Mouse (Mus musculus): ENCODE data around the gene Rgs12.

The Rgs12 gene

DNA sequence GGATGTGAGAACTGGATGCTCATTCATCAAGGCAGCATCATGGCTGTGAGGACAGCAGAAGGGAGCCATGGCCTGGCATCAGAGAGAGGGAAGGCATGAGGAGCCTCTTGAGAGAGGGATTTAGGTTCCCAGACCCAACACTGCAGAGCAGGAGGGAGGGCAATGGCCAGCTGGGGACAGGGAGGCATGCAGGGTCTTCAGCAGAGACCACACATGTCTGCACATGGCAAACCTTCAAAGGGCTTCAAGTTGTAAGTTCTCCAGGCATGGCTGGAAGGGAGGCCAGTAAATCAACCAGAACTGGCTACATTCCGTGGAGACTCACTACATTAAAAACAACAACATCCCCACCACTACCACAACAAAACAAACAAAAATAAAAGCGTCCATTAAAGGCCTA is 18.2 kb upstream of the Rgs12 start:
- no peak for DNase-seq (ENCODE audit: extremely low read depth, low read depth)

GRCm38 (mm10) chr5:34931516-34932457 is 17.5 kb upstream of the Rgs12 start:
- DNase-seq (ENCODE audit: extremely low read depth, low read depth) = no peak

- DNase-seq (ENCODE audit: extremely low read depth, low read depth) = no peak
Observed at GRCm38 (mm10) chr5:34932458-34932806, 16.8 kb upstream of the Rgs12 start.

DNA sequence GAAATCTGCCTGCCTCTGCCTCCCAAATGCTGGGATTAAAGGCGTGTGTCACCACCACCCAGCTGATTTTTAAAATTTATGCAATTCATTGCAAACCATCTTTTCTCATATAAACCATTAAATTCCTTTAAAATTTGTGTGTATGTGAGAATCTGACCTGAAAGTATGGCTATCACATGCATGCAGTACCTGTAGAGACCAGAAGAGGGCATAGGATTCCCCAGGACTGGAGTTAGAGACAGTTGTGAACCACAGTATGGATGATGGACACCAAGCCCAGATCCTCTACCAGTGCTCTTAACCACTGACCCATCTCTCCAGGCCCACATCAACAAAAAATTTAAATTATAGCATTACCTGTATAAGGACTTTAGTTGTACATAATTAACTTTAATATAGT is 15.8 kb upstream of the Rgs12 start:
- no peak for DNase-seq (ENCODE audit: extremely low read depth, low read depth)

DNA sequence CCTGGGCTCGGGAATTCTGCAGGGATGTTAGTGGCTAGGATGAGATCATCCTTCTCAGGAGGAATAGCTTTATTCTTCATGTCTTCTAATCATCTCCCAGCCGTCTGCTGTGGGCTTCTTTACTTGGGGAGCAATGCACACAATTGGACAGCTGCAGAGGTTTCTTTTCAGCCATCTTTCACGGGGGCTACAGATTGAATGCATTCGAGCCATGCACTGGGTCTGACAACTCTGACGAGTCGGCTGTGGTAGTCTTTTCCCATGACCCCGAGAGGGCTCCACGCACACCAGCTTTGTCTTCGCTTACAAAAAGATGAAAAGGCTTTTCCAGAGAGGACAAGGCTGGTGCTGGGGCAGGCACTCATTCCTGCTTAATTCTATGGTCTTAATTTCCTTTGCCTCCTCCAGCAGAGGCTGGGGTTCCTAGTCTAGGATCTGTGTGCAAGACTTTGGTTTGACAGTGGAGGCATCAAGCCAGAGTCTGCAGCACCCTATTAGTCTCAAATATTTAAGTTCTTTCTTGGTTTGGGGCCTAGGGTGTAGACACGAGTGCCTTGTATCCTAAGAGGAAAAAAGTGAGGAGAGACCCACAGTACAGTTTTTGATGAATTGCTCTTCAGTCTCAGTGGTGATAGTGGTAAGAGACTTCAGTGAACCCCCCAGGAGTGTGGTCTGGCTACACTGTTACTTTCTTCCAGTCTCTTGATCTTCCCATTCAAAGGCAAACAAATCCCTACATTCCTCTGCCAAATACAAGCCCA is 7.4 kb upstream of the Rgs12 start:
- no peak for DNase-seq (ENCODE audit: extremely low read depth, low read depth)

- DNase-seq (ENCODE audit: extremely low read depth, low read depth) = peak; percentile 83
Observed at GRCm38 (mm10) chr5:34943428-34943827, 5.8 kb upstream of the Rgs12 start.

GRCm38 (mm10) chr5:34949769-34950211 is 545 bp downstream of the Rgs12 start:
- peak; percentile 63 for DNase-seq (ENCODE audit: extremely low read depth, low read depth)

GRCm38 (mm10) chr5:34950486-34951160 is 1.4 kb downstream of the Rgs12 start:
- DNase-seq (ENCODE audit: extremely low read depth, low read depth) = no peak

- no peak for DNase-seq (ENCODE audit: extremely low read depth, low read depth)
Observed at GRCm38 (mm10) chr5:34951161-34951834, 2.1 kb downstream of the Rgs12 start.

DNA sequence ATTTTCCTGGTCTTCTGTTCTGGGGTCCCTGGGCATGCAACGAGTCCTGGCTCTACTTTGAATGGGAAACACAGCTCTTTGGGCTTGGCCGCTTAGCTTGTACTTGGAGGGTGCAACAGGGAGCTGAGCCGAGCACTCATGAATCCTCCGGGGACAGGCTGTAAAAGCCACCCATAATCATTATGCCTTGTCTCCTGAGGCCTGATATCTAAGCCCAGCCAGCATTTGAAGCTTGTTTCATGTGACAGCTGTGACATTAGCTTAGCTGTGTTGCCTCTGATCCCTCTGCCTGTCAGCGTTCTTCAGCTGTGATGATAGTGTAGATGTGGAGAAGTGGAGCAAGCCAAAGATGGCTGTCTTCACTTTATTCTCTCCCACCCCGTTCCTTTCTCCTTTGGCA is 5.3 kb downstream of the Rgs12 start:
- DNase-seq (ENCODE audit: extremely low read depth, low read depth) = no peak

- DNase-seq (ENCODE audit: extremely low read depth, low read depth) = peak; percentile 85
Observed at GRCm38 (mm10) chr5:34955630-34956029, 6.4 kb downstream of the Rgs12 start.

GRCm38 (mm10) chr5:34956151-34956550 is 6.9 kb downstream of the Rgs12 start:
- DNase-seq (ENCODE audit: extremely low read depth, low read depth) = no peak

- no peak for DNase-seq (ENCODE audit: extremely low read depth, low read depth)
Observed at GRCm38 (mm10) chr5:34957015-34957414, 7.8 kb downstream of the Rgs12 start.

DNA sequence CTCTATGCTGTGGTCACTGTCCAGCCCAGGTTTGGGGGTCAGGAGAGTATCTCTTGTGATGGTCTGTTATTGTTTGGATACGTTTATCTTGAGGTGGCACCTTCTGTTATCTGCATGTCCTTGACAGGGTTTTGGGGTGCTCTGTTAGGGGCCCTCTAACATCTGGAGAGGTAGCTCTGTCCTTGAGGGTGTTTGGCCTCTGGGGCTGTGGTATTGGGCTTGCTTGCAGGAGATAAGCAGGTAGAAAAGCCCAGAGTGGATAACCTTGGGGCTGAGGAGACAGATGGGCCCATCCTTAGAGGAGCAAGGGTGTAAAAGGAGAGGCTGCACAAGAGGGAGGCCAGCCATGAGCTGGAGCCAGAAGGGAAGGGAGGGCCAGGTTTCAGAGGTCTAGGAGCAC is 10.8 kb downstream of the Rgs12 start:
- DNase-seq (ENCODE audit: extremely low read depth, low read depth) = no peak

- no peak for DNase-seq (ENCODE audit: extremely low read depth, low read depth)
Observed at GRCm38 (mm10) chr5:34965531-34965930, 16.3 kb downstream of the Rgs12 start.

DNA sequence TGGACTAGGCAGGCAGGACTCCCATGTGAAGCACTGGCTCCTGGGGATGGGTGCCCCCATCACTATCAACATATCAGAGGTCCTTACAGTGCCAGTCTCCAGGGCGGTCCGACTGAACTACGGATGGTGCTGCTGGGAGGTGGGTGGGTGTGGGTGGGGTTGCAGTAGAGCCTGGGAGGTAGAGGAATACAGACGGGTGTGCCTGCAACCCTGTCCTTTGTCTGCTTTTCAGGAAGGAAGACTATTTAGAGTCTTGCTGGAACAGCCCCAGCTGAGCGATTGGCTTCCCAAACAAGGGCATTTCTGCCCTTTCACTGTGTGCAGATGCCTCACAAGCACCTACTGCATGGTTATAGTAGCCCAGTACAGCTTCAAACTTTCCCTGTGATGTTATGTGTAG is 19.1 kb downstream of the Rgs12 start:
- DNase-seq (ENCODE audit: extremely low read depth, low read depth) = no peak

DNA sequence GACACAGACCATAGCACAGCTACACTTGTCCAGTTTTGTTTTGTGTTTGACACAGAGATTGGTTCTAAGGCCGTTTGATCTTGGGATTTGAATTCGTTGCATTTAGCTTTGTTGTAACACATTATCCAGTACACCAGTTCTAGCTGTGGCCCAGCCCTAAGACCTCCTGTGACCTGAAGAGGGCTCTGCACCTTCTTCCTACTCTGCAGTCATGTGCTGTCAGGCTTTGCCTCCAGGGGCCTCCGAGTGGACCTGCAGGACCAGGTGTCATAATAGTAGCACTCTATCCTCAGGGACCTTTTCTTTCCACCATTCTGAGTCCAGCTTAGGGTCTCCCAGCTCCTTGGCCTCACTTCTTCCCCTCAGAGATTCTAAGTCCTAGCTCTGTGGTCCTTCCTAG is 23.2 kb downstream of the Rgs12 start:
- DNase-seq (ENCODE audit: extremely low read depth, low read depth) = no peak

GRCm38 (mm10) chr5:34973560-34974317 is 24.5 kb downstream of the Rgs12 start:
- DNase-seq (ENCODE audit: extremely low read depth, low read depth) = no peak

DNA sequence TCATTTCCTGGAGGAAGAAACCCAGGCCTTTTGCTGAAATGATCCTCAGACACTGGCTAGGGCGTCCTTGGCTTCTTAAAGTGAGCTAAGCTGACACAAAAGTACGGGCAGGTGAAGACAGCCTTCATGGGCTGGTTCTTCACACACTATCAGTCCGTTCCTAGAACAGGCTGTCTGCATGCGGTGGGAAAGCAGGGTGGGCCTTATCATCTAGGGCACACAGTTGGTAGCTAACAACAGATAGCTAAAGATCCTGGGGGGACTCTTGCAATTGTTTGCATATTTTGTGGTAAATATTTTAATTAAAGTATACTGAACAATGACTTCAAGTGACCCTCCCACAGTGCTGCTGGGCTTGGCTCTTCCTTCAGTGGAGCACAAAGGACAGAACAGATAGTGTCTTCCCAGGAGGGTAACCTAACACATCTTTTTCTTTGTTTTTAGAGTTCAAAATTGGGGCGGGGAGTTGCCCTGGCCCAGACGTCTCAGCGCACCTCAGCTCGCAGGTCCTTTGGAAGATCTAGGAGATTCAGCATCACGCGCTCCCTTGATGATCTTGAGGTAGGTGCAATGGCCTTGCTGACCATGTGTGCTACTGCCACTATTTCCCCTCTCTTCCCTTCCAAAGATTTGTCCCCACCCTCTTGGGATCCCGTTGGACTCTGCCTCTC is 25.7 kb downstream of the Rgs12 start:
- DNase-seq (ENCODE audit: extremely low read depth, low read depth) = peak; percentile 91

Data from MEL-GATA-1-ER (cell line).